Mouse (Mus musculus) kidney, embryonic 14.5 days (tissue): ENCODE data around the gene Sh3rf1. TPM values are rescaled to one million over a fixed set of nuclear protein-coding genes. Genes with fewer than 3 reads are reported as not detected.

ENCODE experiments used
- ATAC-seq: fragments of 200-750 bp; cut with Nextera tagmentation; 2 replicates; pipeline ENCODE4 v1.8.0; 2017; ENCODE audit warnings: moderate number of reproducible peaks, mild to moderate bottlenecking, moderate TSS enrichment, moderate library complexity; ENCODE audit not compliant: low FRiP score, low TSS enrichment
- H3K27ac ChIP-seq: fragments of 300-500 bp; sonication (generic); 2 replicates; pipeline ENCODE4 v1.5.1; 2014; ENCODE audit warnings: low read depth, mild to moderate bottlenecking, low read length, moderate library complexity, mixed read lengths
- H3K27me3 ChIP-seq: fragments of 300-500 bp; sonication (generic); 2 replicates; pipeline ENCODE4 v1.6.1; 2014; ENCODE audit warnings: mild to moderate bottlenecking, low read length; ENCODE audit not compliant: control insufficient read depth, insufficient read depth
- H3K36me3 ChIP-seq: fragments of 300-500 bp; sonication (generic); 2 replicates; pipeline ENCODE4 v1.6.1; 2014; ENCODE audit warnings: low read length, mixed read lengths; ENCODE audit not compliant: control insufficient read depth, insufficient read depth
- H3K4me1 ChIP-seq: fragments of 300-500 bp; sonication (generic); 2 replicates; pipeline ENCODE4 v1.6.1; 2014; ENCODE audit warnings: low read length, mixed read lengths; ENCODE audit not compliant: control insufficient read depth, insufficient read depth
- H3K4me2 ChIP-seq: fragments of 300-500 bp; sonication (generic); replicated peaks from 2 replicates; pipeline ENCODE4 v1.6.1; 2014; ENCODE audit warnings: low read depth, mild to moderate bottlenecking, low read length
- H3K4me3 ChIP-seq: fragments of 300-500 bp; sonication (generic); 2 replicates; pipeline ENCODE4 v1.5.1; 2014; ENCODE audit warnings: mild to moderate bottlenecking, low read length
- H3K9ac ChIP-seq: fragments of 300-500 bp; sonication (generic); 2 replicates; pipeline ENCODE4 v1.6.1; 2014; ENCODE audit warnings: low read depth, mild to moderate bottlenecking, low read length, moderate library complexity
- H3K9me3 ChIP-seq: fragments of 300-500 bp; sonication (generic); 2 replicates; pipeline ENCODE4 v1.6.1; 2016; ENCODE audit warnings: low read length; ENCODE audit not compliant: control insufficient read depth
- WGBS: fragments of 180-500 bp; shearing (Covaris S2); extraction: QIAGEN DNeasy Blood & Tissue Kit; methylation state at CpG from one replicate; pipeline ENCODE4 v1.1.7; 2014; 5-methylcytosine and 5-hydroxymethylcytosine counted together
- polyA plus RNA-seq: library from polyadenylated mRNA; unstranded; fragments of >200 nt; fragmentation: Nextera tagmentation; extraction: Ambion mirVana; gene quantifications from 2 replicates; pipeline ENCODE4 v1.2.1, GENCODE M21; 2014

Gene Sh3rf1
- polyA plus RNA-seq, 1 experiment from 2014 or later, result 25.9 TPM

GRCm38 (mm10) chr8:61285896-61286295 lies 62.2 kb downstream of the Sh3rf1 start:
- 17% methylated on average over 7 of the region's 7 CpGs for WGBS
- no peak for ATAC-seq
- H3K27ac ChIP-seq, result no peak overlapping the region
- H3K4me3 ChIP-seq, result no peak overlapping the region
- peak overlapping the region; percentile 17; the same call in 1 of the 2 replicates for H3K4me2 ChIP-seq
- H3K27me3 ChIP-seq, result no peaks in the 10 kb centered on the region
- H3K4me1 ChIP-seq, result peaks cover 71% of the 10 kb centered on the region
- no peaks in the 10 kb centered on the region for H3K9me3 ChIP-seq
- no peak overlapping the region for H3K9ac ChIP-seq
- H3K36me3 ChIP-seq, result no peaks in the 10 kb centered on the region

- no peak overlapping the region for H3K27ac ChIP-seq
- H3K9me3 ChIP-seq, result no peaks in the 10 kb centered on the region
- H3K27me3 ChIP-seq, result no peaks in the 10 kb centered on the region
- peaks cover 70% of the 10 kb centered on the region for H3K4me1 ChIP-seq
- peak overlapping the region; percentile 17; the same call in 1 of the 2 replicates for H3K4me2 ChIP-seq
- ATAC-seq, result no peak
- no peak overlapping the region for H3K4me3 ChIP-seq
- H3K9ac ChIP-seq, result no peak overlapping the region
- 16% methylated on average over 7 of the region's 7 CpGs for WGBS
- no peaks in the 10 kb centered on the region for H3K36me3 ChIP-seq
These were observed 62.7 kb downstream of the Sh3rf1 start for GRCm38 (mm10) chr8:61286394-61286793.

GRCm38 (mm10) chr8:61286795-61287385 lies 63.2 kb downstream of the Sh3rf1 start:
- H3K9me3 ChIP-seq, result no peaks in the 10 kb centered on the region
- peak; percentile 45; the same call in 1 of the 2 replicates for ATAC-seq
- peak overlapping the region; percentile 6; the same call in 1 of the 2 replicates for H3K4me2 ChIP-seq
- no peak overlapping the region for H3K27ac ChIP-seq
- H3K4me3 ChIP-seq, result no peak overlapping the region
- no peaks in the 10 kb centered on the region for H3K36me3 ChIP-seq
- no peak overlapping the region for H3K9ac ChIP-seq
- H3K27me3 ChIP-seq, result no peaks in the 10 kb centered on the region
- WGBS, result 30% methylated on average over 14 of the region's 14 CpGs
- peaks cover 65% of the 10 kb centered on the region for H3K4me1 ChIP-seq

GRCm38 (mm10) chr8:61288006-61288566 lies 64.4 kb downstream of the Sh3rf1 start:
- no peak overlapping the region for H3K4me2 ChIP-seq
- no peaks in the 10 kb centered on the region for H3K36me3 ChIP-seq
- no peaks in the 10 kb centered on the region for H3K9me3 ChIP-seq
- H3K4me1 ChIP-seq, result peaks cover 53% of the 10 kb centered on the region
- no peak overlapping the region for H3K27ac ChIP-seq
- no peak overlapping the region for H3K4me3 ChIP-seq
- no peak for ATAC-seq
- WGBS, result 67% methylated on average over 11 of the region's 11 CpGs
- no peak overlapping the region for H3K9ac ChIP-seq
- H3K27me3 ChIP-seq, result no peaks in the 10 kb centered on the region

- Histone ChIP-seq H3K4me1 (peaks cover 47% of the 10 kb centered on the region), H3K9me3 (no peaks in the 10 kb centered on the region), H3K27ac (no peak overlapping the region), H3K4me2 (no peak overlapping the region), H3K36me3 (no peaks in the 10 kb centered on the region), H3K27me3 (no peaks in the 10 kb centered on the region), H3K4me3 (no peak overlapping the region), H3K9ac (no peak overlapping the region)
- no peak for ATAC-seq
- WGBS, result 30% methylated on average over 7 of the region's 7 CpGs
These were observed 65.0 kb downstream of the Sh3rf1 start for GRCm38 (mm10) chr8:61288676-61289075.

GRCm38 (mm10) chr8:61295040-61295439 lies 71.4 kb downstream of the Sh3rf1 start:
- Histone ChIP-seq H3K9me3 (no peaks in the 10 kb centered on the region), H3K36me3 (no peaks in the 10 kb centered on the region), H3K27me3 (no peaks in the 10 kb centered on the region), H3K4me2 (no peak overlapping the region), H3K4me3 (no peak overlapping the region), H3K27ac (no peak overlapping the region), H3K9ac (no peak overlapping the region), H3K4me1 (no peaks in the 10 kb centered on the region)
- ATAC-seq, result no peak
- 94% methylated on average over 4 of the region's 4 CpGs for WGBS

- ATAC-seq, result no peak
- Histone ChIP-seq H3K4me2 (no peak overlapping the region), H3K9me3 (no peaks in the 10 kb centered on the region), H3K27me3 (no peaks in the 10 kb centered on the region), H3K4me1 (no peaks in the 10 kb centered on the region), H3K27ac (no peak overlapping the region), H3K36me3 (no peaks in the 10 kb centered on the region), H3K4me3 (no peak overlapping the region), H3K9ac (no peak overlapping the region)
- 69% methylated on average over 12 of the region's 12 CpGs for WGBS
These were observed 71.8 kb downstream of the Sh3rf1 start for GRCm38 (mm10) chr8:61295441-61295840.

GRCm38 (mm10) chr8:61298828-61299227 lies 75.2 kb downstream of the Sh3rf1 start:
- Histone ChIP-seq H3K4me1 (peaks cover 5% of the 10 kb centered on the region), H3K9ac (no peak overlapping the region), H3K27ac (no peak overlapping the region), H3K27me3 (no peaks in the 10 kb centered on the region), H3K4me2 (no peak overlapping the region), H3K9me3 (no peaks in the 10 kb centered on the region), H3K36me3 (no peaks in the 10 kb centered on the region), H3K4me3 (no peak overlapping the region)
- 71% methylated on average over 4 of the region's 4 CpGs for WGBS
- no peak for ATAC-seq

GRCm38 (mm10) chr8:61301298-61302028 lies 77.8 kb downstream of the Sh3rf1 start:
- no peak overlapping the region for H3K9ac ChIP-seq
- H3K36me3 ChIP-seq, result no peaks in the 10 kb centered on the region
- H3K4me2 ChIP-seq, result no peak overlapping the region
- no peaks in the 10 kb centered on the region for H3K27me3 ChIP-seq
- ATAC-seq, result no peak
- WGBS, result 60% methylated on average over 18 of the region's 18 CpGs
- H3K9me3 ChIP-seq, result no peaks in the 10 kb centered on the region
- no peak overlapping the region for H3K4me3 ChIP-seq
- peaks cover 5% of the 10 kb centered on the region for H3K4me1 ChIP-seq
- H3K27ac ChIP-seq, result no peak overlapping the region
